ENCODE assay signal across 8 mouse cellular contexts in the genomic region with DNA sequence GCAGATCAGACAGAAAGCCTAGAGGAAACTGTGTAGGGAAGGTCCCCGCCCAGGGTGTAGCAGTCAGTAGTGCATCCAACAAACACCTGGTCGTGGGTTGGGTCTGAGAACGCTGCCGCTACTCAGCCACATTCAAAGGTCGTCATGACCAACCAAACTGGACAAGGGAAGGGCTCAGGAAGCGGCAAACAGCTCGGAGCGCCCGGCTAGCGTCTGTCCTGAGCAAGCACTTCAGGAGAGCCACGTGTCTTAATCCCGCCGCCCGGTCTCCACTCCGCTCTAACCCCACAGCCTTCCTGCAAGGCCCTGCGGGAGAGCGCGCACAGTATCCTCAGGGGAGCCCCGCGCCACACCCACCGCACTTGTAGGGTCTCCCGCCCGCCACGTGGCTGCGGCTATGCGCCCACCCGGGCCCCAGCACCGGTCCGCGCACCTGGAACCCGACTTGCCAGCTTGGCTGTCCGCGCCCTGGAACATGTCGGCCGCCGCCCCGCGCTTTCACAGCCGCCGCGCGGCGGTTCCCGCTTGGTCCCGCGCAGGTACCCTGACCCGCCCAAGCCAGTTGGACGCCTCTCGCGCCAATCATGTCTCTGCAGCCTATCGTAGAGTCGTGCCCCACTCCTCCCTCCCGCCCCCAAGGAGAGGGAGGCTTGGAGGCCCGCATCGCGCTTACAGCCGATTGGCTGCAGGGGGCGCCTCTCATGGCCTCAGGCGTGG. TPM values are rescaled to one million over a fixed set of nuclear protein-coding genes. Genes with fewer than 3 reads are reported as not detected.
DNase-seq lines count a peak whose midpoint lies in the region; ATAC-seq and TF ChIP-seq lines count a peak whose summit lies in the region.

A gene (minus strand): TSS at position 555 of the 717 bp plus-strand sequence.

- peak within 1 kb of the TSS; percentile 74 for H3K27ac ChIP-seq in ES-E14 (ENCODE audit: insufficient read depth, low read depth, low read length, poor library complexity, severe bottlenecking)
- H3K27ac ChIP-seq in forebrain, embryonic 13.5 days = peak within 1 kb of the TSS; percentile 80
- peak within 1 kb of the TSS; percentile 81 for H3K27ac ChIP-seq in neural tube, embryonic 14.5 days (ENCODE audit: low read depth, low read length)
- peak within 1 kb of the TSS; percentile 77 for H3K27ac ChIP-seq in testis, adult 2 months (ENCODE audit: control insufficient read depth, insufficient read depth, low read depth, low read length)

- peak; percentile 47 for TF ChIP-seq POLR2A in testis, adult 2 months (IDR thresholded peaks at IDR 0.05; ENCODE audit: control insufficient read depth, low read depth, low read length)

- under 1% methylated on average over 53 of the region's 59 CpGs for WGBS in forebrain, embryonic 13.5 days
- under 1% methylated on average over 48 of the region's 59 CpGs for WGBS in neural tube, embryonic 14.5 days

- H3K9me3 ChIP-seq in ES-E14 (ENCODE audit: control insufficient read depth, insufficient read depth, low read depth, low read length) = no peaks in the 10 kb centered on the region
- no peaks in the 10 kb centered on the region for H3K9me3 ChIP-seq in forebrain, embryonic 13.5 days (replicated peaks)
- no peaks in the 10 kb centered on the region for H3K9me3 ChIP-seq in neural tube, embryonic 14.5 days (ENCODE audit: control insufficient read depth, low read length)

- H3K4me3 ChIP-seq in ES-E14 (ENCODE audit: insufficient read depth in 1 of 2, low read depth in 1 of 2, low read length in 2 of 2, poor library complexity in 1 of 2, severe bottlenecking in 1 of 2) = peak within 1 kb of the TSS; percentile 91 to 92
- H3K4me3 ChIP-seq in forebrain, embryonic 13.5 days = peak within 1 kb of the TSS; percentile 81
- peak within 1 kb of the TSS; percentile 87 for H3K4me3 ChIP-seq in neural tube, embryonic 14.5 days (ENCODE audit: low read depth, low read length)
- H3K4me3 ChIP-seq in testis, adult 2 months (ENCODE audit: control insufficient read depth, low read depth, low read length) = peak within 1 kb of the TSS; percentile 66

- peak within 1 kb of the TSS; percentile 76 for H3K4me2 ChIP-seq in forebrain, embryonic 13.5 days
- peak within 1 kb of the TSS; percentile 76 for H3K4me2 ChIP-seq in neural tube, embryonic 14.5 days (ENCODE audit: low read depth, low read length)

- peak; percentile 46 for DNase-seq in ES-E14 (ENCODE audit: low read depth, low spot score)
- DNase-seq in heart, postnatal 25 days (ENCODE audit: low spot score) = peak; percentile 97
- DNase-seq in layer of hippocampus, adult 18-20 months (ENCODE audit: low spot score in 2 of 2) = peak; percentile 96 to 98
- DNase-seq in lung, adult 18-20 months = peak; percentile 98 to 99

- H3K4me1 ChIP-seq in ES-E14 (ENCODE audit: control insufficient read depth in 2 of 2, insufficient read depth in 2 of 2, low read length in 2 of 2, poor library complexity in 1 of 2) = peaks cover 0 to 4% of the 10 kb centered on the region in 2 experiments; a peak in 1 of 4 replicates
- peaks cover 15% of the 10 kb centered on the region for H3K4me1 ChIP-seq in forebrain, embryonic 13.5 days
- H3K4me1 ChIP-seq in neural tube, embryonic 14.5 days (ENCODE audit: control insufficient read depth, insufficient read depth, low read length) = peaks cover 11% of the 10 kb centered on the region; the same call in 1 of the 2 replicates
- peaks cover 7% of the 10 kb centered on the region for H3K4me1 ChIP-seq in testis, adult 2 months (ENCODE audit: control insufficient read depth, insufficient read depth, low read length)

- ATAC-seq in cerebellum, adult (ENCODE audit: insufficient number of reproducible peaks, low FRiP score, low TSS enrichment) = peak; percentile 100
- ATAC-seq in forebrain, embryonic 13.5 days = peak; percentile 100
- peak; percentile 100 for ATAC-seq in neural tube, embryonic 14.5 days (ENCODE audit: low read depth)

- TF ChIP-seq CTCF in testis, adult 2 months (IDR thresholded peaks at IDR 0.05; ENCODE audit: control insufficient read depth, insufficient read depth, insufficient replicate concordance, low read depth, low read length) = peak; percentile 58; the same call in 1 of the 2 replicates

- intact Hi-C loops in heart, postnatal 25 days (cut with DNase I) = no loop called here

- H3K27me3 ChIP-seq in forebrain, embryonic 13.5 days = no peaks in the 10 kb centered on the region
- no peaks in the 10 kb centered on the region for H3K27me3 ChIP-seq in neural tube, embryonic 14.5 days (ENCODE audit: control insufficient read depth, insufficient read depth, low read length)
- no peaks in the 10 kb centered on the region for H3K27me3 ChIP-seq in testis, adult 2 months (ENCODE audit: control insufficient read depth, insufficient read depth, low read length)

- peaks cover 17% of the 10 kb centered on the region for H3K36me3 ChIP-seq in ES-E14 (ENCODE audit: control insufficient read depth, insufficient read depth, low read length, poor library complexity, severe bottlenecking)
- peaks cover 52% of the 10 kb centered on the region for H3K36me3 ChIP-seq in forebrain, embryonic 13.5 days (ENCODE audit: poor library complexity, severe bottlenecking)
- H3K36me3 ChIP-seq in neural tube, embryonic 14.5 days (ENCODE audit: control insufficient read depth, insufficient read depth, low read length) = peaks cover 37% of the 10 kb centered on the region
- H3K36me3 ChIP-seq in testis, adult 2 months (ENCODE audit: control insufficient read depth, insufficient read depth, low read length) = peaks cover 2% of the 10 kb centered on the region

- in situ Hi-C loops in ES-E14 (cut with MboI; ENCODE audit: low sequenced_read_pairs in 2 of 2, unreplicated experiment in 2 of 2) = no loop called here

- peak within 1 kb of the TSS; percentile 94 for H3K9ac ChIP-seq in ES-E14 (ENCODE audit: insufficient read depth, low read depth, low read length, poor library complexity, severe bottlenecking)
- peak within 1 kb of the TSS; percentile 92 for H3K9ac ChIP-seq in forebrain, embryonic 13.5 days
- H3K9ac ChIP-seq in neural tube, embryonic 14.5 days (replicated peaks; ENCODE audit: low read depth, low read length) = peak within 1 kb of the TSS; percentile 76

TF ChIP-seq in ES-E14, 5 proteins besides CTCF, POLR2A, EP300 and RAD21:
- TF ChIP-seq ZNF384 (IDR thresholded peaks at IDR 0.05; ENCODE audit: low read depth, low read length) (no peak), HCFC1 (IDR thresholded peaks at IDR 0.05; ENCODE audit: borderline replicate concordance, insufficient read depth, low read length) (no peak), CHD2 (IDR thresholded peaks at IDR 0.05; ENCODE audit: low read depth, low read length) (peak; percentile 92)

RNA-seq across cellular contexts. Expression of the gene that starts here (rescaled TPM):
- 90.3 and 105 TPM in 2 replicates for total RNA-seq in ES-E14 (2012; rRNA removed)
- polyA plus RNA-seq in forebrain, embryonic 13.5 days (2015; fragmentation: Nextera tagmentation; extraction: Ambion mirVana) = 186 and 217 TPM in 2 replicates
- total RNA-seq in heart, postnatal 25 days (2021) = 1 to 10 TPM; 8.4 to 8.6 TPM
- 1 to 10 TPM; 5.9 to 6.4 TPM for total RNA-seq in layer of hippocampus, adult 18-20 months (2021)
- 50.0 and 59.8 TPM in 2 replicates for polyA plus RNA-seq in neural tube, embryonic 14.5 days (2014; fragmentation: Nextera tagmentation; extraction: Ambion mirVana)
- 5.4 and 6.5 TPM in 2 replicates for polyA plus RNA-seq in testis, adult 2 months (2012; rRNA removed)

Comparison
In these comparisons a context has a peak if more than half of its experiments do, and no peak if none do; other contexts are left out.
1. Peak in every context shown above with its lines: DNase-seq, ATAC-seq, H3K4me3 ChIP-seq and H3K27ac ChIP-seq.
2. DNase-seq: peak in every context shown above with its lines; median percentile 98 in lung, adult 18-20 months; 97 in heart, postnatal 25 days; 97 in layer of hippocampus, adult 18-20 months; 46 in ES-E14.